Mouse (Mus musculus) spleen, adult 2 months (tissue): Measurements from ENCODE around the gene Cd22. TPM values are rescaled to one million over a fixed set of nuclear protein-coding genes. Genes with fewer than 3 reads are reported as not detected.
"Not testable (repeated sequence)": the region's sequence is repeated elsewhere in the genome, so short reads cannot be mapped to it uniquely, and the experiment has no call there.

Experiments used
- DNase-seq, 2 experiments: peaks; one replicate each; pipeline versions ENCODE4 v3.0.0 to v3.0.0-alpha.2; 2012 to 2021; ENCODE audit warnings: low spot score in 2 of 2, low read depth in 1 of 2
- H3K27ac ChIP-seq: fragments of 200-500 bp; 2 replicates; pipeline ENCODE4 v1.5.1; 2012; ENCODE audit warnings: low read length, inconsistent platforms; ENCODE audit not compliant: insufficient read depth
- H3K27me3 ChIP-seq: fragments of 200-500 bp; 2 replicates; pipeline ENCODE4 v1.6.1; 2012; ENCODE audit warnings: mild to moderate bottlenecking, moderate library complexity, low read length, inconsistent platforms; ENCODE audit not compliant: control insufficient read depth, insufficient read depth
- H3K36me3 ChIP-seq: fragments of 200-500 bp; 2 replicates; pipeline ENCODE4 v1.6.1; 2012; ENCODE audit warnings: mild to moderate bottlenecking, low read length, inconsistent platforms; ENCODE audit not compliant: control insufficient read depth, insufficient read depth
- H3K4me1 ChIP-seq: fragments of 200-500 bp; 2 replicates; pipeline ENCODE4 v1.6.1; 2011; ENCODE audit warnings: inconsistent platforms; ENCODE audit not compliant: control insufficient read depth, insufficient read depth, insufficient read length
- H3K4me3 ChIP-seq: fragments of 200-500 bp; 2 replicates; pipeline ENCODE4 v1.5.1; 2011; ENCODE audit warnings: mild to moderate bottlenecking, inconsistent platforms; ENCODE audit not compliant: insufficient read depth, insufficient read length; ENCODE audit errors: extremely low read depth
- CTCF ChIP-seq: fragments of 200-500 bp; IDR thresholded peaks from 2 replicates; pipeline ENCODE4 v1.5.1; 2011; ENCODE audit warnings: mild to moderate bottlenecking, inconsistent platforms; ENCODE audit not compliant: insufficient read depth, insufficient read length, insufficient replicate concordance; ENCODE audit errors: extremely low read depth
- POLR2A ChIP-seq: fragments of 200-500 bp; IDR thresholded peaks from 2 replicates; pipeline ENCODE4 v1.6.1; 2011; ENCODE audit warnings: low read depth, low read length, inconsistent platforms
- WGBS: fragments of 180-500 bp; shearing (Covaris S2); methylation state at CpG from one replicate; pipeline ENCODE4 v1.1.7; 2018; 5-methylcytosine and 5-hydroxymethylcytosine counted together
- polyA plus RNA-seq: library from polyadenylated mRNA; depleted of rRNA; stranded (reverse); fragments of >200 nt; gene quantifications from 2 replicates; pipeline ENCODE4 v1.2.3, GENCODE M21; 2012; rRNA removed

The Cd22 gene
- polyA plus RNA-seq: 269 and 316 TPM in 2 replicates

GRCm38 (mm10) chr7:30880176-30880575, at the start of gene Cd22:
TSS of gene Cd22 (minus strand) at chr7:30880342.
- DNase-seq: peak in 1 of 2 experiments; percentile 80
- WGBS: 8% methylated on average over 7 of the region's 7 CpGs
- peak within 1 kb of the TSS; percentile 97 for H3K4me3 ChIP-seq
- peak within 1 kb of the TSS; percentile 98 for H3K27ac ChIP-seq
- H3K4me1 ChIP-seq: peaks cover 33% of the 10 kb centered on the region; the same call in 1 of the 2 replicates
- no peaks in the 10 kb centered on the region for H3K27me3 ChIP-seq
- peaks cover 23% of the 10 kb centered on the region for H3K36me3 ChIP-seq
- peak; percentile 6; the same call in 1 of the 2 replicates for TF ChIP-seq POLR2A
- TF ChIP-seq CTCF: no peak

- DNase-seq, H3K27ac ChIP-seq, H3K27me3 ChIP-seq, H3K4me3 ChIP-seq, H3K36me3 ChIP-seq, H3K4me1 ChIP-seq: not testable (repeated sequence)
- WGBS: 89% methylated on average over 2 of the region's 2 CpGs
Observed at GRCm38 (mm10) chr7:30924581-30924980, 44.4 kb upstream of the Cd22 start, which contains the start of gene Hamp2. TSS of gene Hamp2 (minus strand) at chr7:30924681.

- WGBS: 61% methylated on average over 3 of the region's 3 CpGs
- TF ChIP-seq POLR2A: no peak
- TF ChIP-seq CTCF: no peak
- Histone ChIP-seq H3K4me3 (no peak overlapping the region), H3K27ac (no peak overlapping the region), H3K27me3 (no peaks in the 10 kb centered on the region), H3K4me1 (no peaks in the 10 kb centered on the region), H3K36me3 (no peaks in the 10 kb centered on the region)
- DNase-seq: no peak
Observed at GRCm38 (mm10) chr7:30924071-30924470, 43.9 kb upstream of the Cd22 start.

GRCm38 (mm10) chr7:30922490-30922889, 42.3 kb upstream of the Cd22 start:
- not testable (repeated sequence) for DNase-seq, H3K4me3 ChIP-seq, H3K4me1 ChIP-seq, H3K27ac ChIP-seq, H3K36me3 ChIP-seq, H3K27me3 ChIP-seq
- 32% methylated on average over 3 of the region's 3 CpGs for WGBS

- H3K4me3 ChIP-seq: no peak overlapping the region
- no peak for DNase-seq
- no peaks in the 10 kb centered on the region for H3K36me3 ChIP-seq
- TF ChIP-seq POLR2A (no peak), CTCF (no peak)
- H3K27me3 ChIP-seq: no peaks in the 10 kb centered on the region
- WGBS: 63% methylated on average over 3 of the region's 3 CpGs
- no peaks in the 10 kb centered on the region; the same call in 1 of the 2 replicates for H3K4me1 ChIP-seq
- no peak overlapping the region for H3K27ac ChIP-seq
Observed at GRCm38 (mm10) chr7:30920217-30920616, 40.1 kb upstream of the Cd22 start.

- H3K27me3 ChIP-seq: no peaks in the 10 kb centered on the region
- no peaks in the 10 kb centered on the region for H3K36me3 ChIP-seq
- H3K27ac ChIP-seq: no peak overlapping the region
- H3K4me1 ChIP-seq: no peaks in the 10 kb centered on the region; the same call in 1 of the 2 replicates
- TF ChIP-seq POLR2A (no peak), CTCF (no peak)
- no peak overlapping the region for H3K4me3 ChIP-seq
- no peak for DNase-seq
- WGBS: 20% methylated on average over 4 of the region's 4 CpGs
Observed at GRCm38 (mm10) chr7:30917219-30917618, 37.1 kb upstream of the Cd22 start.

- H3K4me3 ChIP-seq: no peak overlapping the region
- no peaks in the 10 kb centered on the region for H3K27me3 ChIP-seq
- H3K36me3 ChIP-seq: no peaks in the 10 kb centered on the region
- DNase-seq: no peak
- H3K4me1 ChIP-seq: no peaks in the 10 kb centered on the region; the same call in 1 of the 2 replicates
- TF ChIP-seq CTCF (no peak), POLR2A (no peak)
- 77% methylated on average over 6 of the region's 6 CpGs for WGBS
- no peak overlapping the region for H3K27ac ChIP-seq
Observed at GRCm38 (mm10) chr7:30916713-30917112, 36.6 kb upstream of the Cd22 start.
